ENCODE assay signal across 11 mouse cellular contexts in the genomic region with DNA sequence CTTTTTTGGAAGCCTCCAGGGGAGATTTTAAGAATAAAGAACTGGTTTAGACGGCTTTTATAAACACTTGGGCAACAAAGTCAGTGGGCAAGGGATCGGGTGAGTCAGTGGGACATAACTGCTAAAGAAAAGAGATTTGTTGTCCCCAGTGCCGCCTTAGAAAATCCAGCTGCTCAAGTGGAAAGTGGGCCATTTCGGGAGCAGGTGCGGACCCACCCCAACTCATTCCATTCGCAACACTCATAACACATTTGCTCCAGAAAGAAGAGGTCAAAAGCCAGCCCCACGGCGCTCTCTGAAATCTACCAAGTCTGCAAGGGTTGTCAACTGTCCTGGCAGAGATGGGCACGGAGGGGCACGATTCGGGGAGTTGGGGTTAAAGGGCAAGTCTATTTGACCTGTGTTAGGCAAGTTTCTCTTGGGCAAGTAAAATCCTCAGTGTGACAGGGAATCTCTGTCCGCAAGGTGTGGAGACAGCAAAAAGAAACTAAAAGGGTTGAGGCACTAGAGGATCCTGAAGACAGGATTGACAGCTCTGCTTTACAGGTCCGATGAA. TPM values are rescaled to one million over a fixed set of nuclear protein-coding genes. Genes with fewer than 3 reads are reported as not detected.
DNase-seq lines count a peak whose midpoint lies in the region; ATAC-seq and TF ChIP-seq lines count a peak whose summit lies in the region.
"Had no signal": no experiment of that assay in that cellular context is flagged by ENCODE, and none has a peak within 500 bp of the region (broad histone marks: within the 10 kb centered on the region; RNA-seq: fewer than 3 reads in every experiment).

No protein-coding gene starts in this region.

- peak overlapping the region; percentile 66 for H3K9ac ChIP-seq in heart, postnatal 0 days (replicated peaks; ENCODE audit: low read depth, low read length)
- H3K9ac ChIP-seq in embryonic facial prominence, embryonic 12.5 days: no peak overlapping the region
- H3K9ac ChIP-seq in midbrain, embryonic 16.5 days (ENCODE audit: low read depth, low read length): peak overlapping the region; percentile 88

- no peaks in the 10 kb centered on the region for H3K9me3 ChIP-seq in heart, postnatal 0 days (replicated peaks; ENCODE audit: control insufficient read depth, low read length)
- H3K9me3 ChIP-seq in embryonic facial prominence, embryonic 12.5 days: no peaks in the 10 kb centered on the region
- H3K9me3 ChIP-seq in midbrain, embryonic 16.5 days (replicated peaks; ENCODE audit: control insufficient read depth, low read length, poor library complexity, severe bottlenecking): no peaks in the 10 kb centered on the region
- H3K9me3 ChIP-seq: G1E had no signal

- no peak for DNase-seq in heart, postnatal 0 days (ENCODE audit: low spot score)
- no peak for DNase-seq in heart, adult 8-10 months (ENCODE audit: low spot score)
- peak; percentile 40 for DNase-seq in kidney, adult 9 months
- DNase-seq in ovary, postnatal 10 days (ENCODE audit: low spot score): no peak
- DNase-seq in cerebellum, postnatal 4 days (ENCODE audit: low spot score in 2 of 2): no peak
- DNase-seq: cerebellum, adult 8-10 months; thymus, postnatal 14 days had no signal

- no peak for ATAC-seq in heart, postnatal 0 days (ENCODE audit: insufficient read depth, low read depth)
- no peak for ATAC-seq in embryonic facial prominence, embryonic 12.5 days (ENCODE audit: insufficient number of reproducible peaks, insufficient read depth, low FRiP score, low TSS enrichment)
- no peak; the same call in 1 of the 2 replicates for ATAC-seq in midbrain, embryonic 16.5 days
- ATAC-seq in erythroid progenitor cell, adult 5-6 weeks (replicated peaks; ENCODE audit: low FRiP score, poor library complexity, severe bottlenecking): no peak

- H3K27me3 ChIP-seq in heart, postnatal 0 days (ENCODE audit: control insufficient read depth, insufficient read depth, low read length): peaks cover 6% of the 10 kb centered on the region
- H3K27me3 ChIP-seq in embryonic facial prominence, embryonic 12.5 days: peaks cover 25% of the 10 kb centered on the region
- H3K27me3 ChIP-seq in midbrain, embryonic 16.5 days (ENCODE audit: control insufficient read depth, insufficient read depth, low read depth, low read length): 0 out of 2 replicates have a peak, but pooled peaks cover 4% of the 10 kb centered on the region

- H3K4me2 ChIP-seq in heart, postnatal 0 days (ENCODE audit: low read depth, low read length): peak overlapping the region; percentile 97
- H3K4me2 ChIP-seq in embryonic facial prominence, embryonic 12.5 days (replicated peaks): peak overlapping the region; percentile 92
- H3K4me2 ChIP-seq in midbrain, embryonic 16.5 days (ENCODE audit: low read length): peak overlapping the region; percentile 65

- H3K36me3 ChIP-seq in heart, postnatal 0 days (replicated peaks; ENCODE audit: control insufficient read depth, insufficient read depth, low read length): no peaks in the 10 kb centered on the region
- no peaks in the 10 kb centered on the region for H3K36me3 ChIP-seq in embryonic facial prominence, embryonic 12.5 days
- no peaks in the 10 kb centered on the region for H3K36me3 ChIP-seq in midbrain, embryonic 16.5 days (ENCODE audit: control insufficient read depth, insufficient read depth, low read length)
- H3K36me3 ChIP-seq: G1E had no signal

- 69% methylated on average over 13 of the region's 13 CpGs for WGBS in heart, postnatal 0 days
- 62% methylated on average over 13 of the region's 13 CpGs for WGBS in embryonic facial prominence, embryonic 12.5 days
- 57% methylated on average over 13 of the region's 13 CpGs for WGBS in midbrain, embryonic 16.5 days

- peaks cover 8% of the 10 kb centered on the region for H3K4me1 ChIP-seq in heart, postnatal 0 days (ENCODE audit: control insufficient read depth, insufficient read depth)
- peaks cover 7% of the 10 kb centered on the region for H3K4me1 ChIP-seq in embryonic facial prominence, embryonic 12.5 days
- H3K4me1 ChIP-seq in midbrain, embryonic 16.5 days (ENCODE audit: control insufficient read depth, insufficient read depth, low read length): peaks cover 10% of the 10 kb centered on the region

- TF ChIP-seq CTCF in heart, postnatal 0 days (IDR thresholded peaks at IDR 0.05; ENCODE audit: low read depth): no peak

- TF ChIP-seq EP300 in heart, postnatal 0 days (IDR thresholded peaks at IDR 0.05; ENCODE audit: low read depth): no peak

- H3K4me3 ChIP-seq in heart, postnatal 0 days (ENCODE audit: low read depth, low read length): peak overlapping the region; percentile 63
- H3K4me3 ChIP-seq in embryonic facial prominence, embryonic 12.5 days: peak overlapping the region; percentile 59
- peak overlapping the region; percentile 82 for H3K4me3 ChIP-seq in midbrain, embryonic 16.5 days (ENCODE audit: low read depth, low read length)

- H3K27ac ChIP-seq in heart, postnatal 0 days (ENCODE audit: low read depth): no peak overlapping the region
- no peak overlapping the region for H3K27ac ChIP-seq in embryonic facial prominence, embryonic 12.5 days
- no peak overlapping the region for H3K27ac ChIP-seq in midbrain, embryonic 16.5 days (ENCODE audit: low read length)

RNA-seq across cellular contexts. Expression of a gene that starts 1.1 kb away (rescaled TPM):
- total RNA-seq in heart, postnatal 0 days (2014; rRNA removed; ENCODE audit: low replicate concordance): 20.5 and 30.8 TPM in 2 replicates
- 38.7 and 42.5 TPM in 2 replicates for polyA plus RNA-seq in heart, postnatal 0 days (2015; fragmentation: Nextera tagmentation; extraction: Ambion mirVana)
- total RNA-seq in heart, adult 8-10 months (2022): 10 to 100 TPM; 14.8 to 24.4 (median 22.2) TPM
- polyA plus RNA-seq in embryonic facial prominence, embryonic 12.5 days (2016; fragmentation: Nextera tagmentation; extraction: Ambion mirVana): 5.4 and 5.8 TPM in 2 replicates
- 18.3 and 21.1 TPM in 2 replicates for polyA plus RNA-seq in midbrain, embryonic 16.5 days (2015; fragmentation: Nextera tagmentation; extraction: Ambion mirVana)
- total RNA-seq in erythroid progenitor cell, adult 5-6 weeks (2015; ENCODE audit: low replicate concordance): not detected in 2 replicates
- total RNA-seq in erythroid progenitor cell, adult 5-6 weeks (2017; ENCODE audit: low replicate concordance): 2.3 TPM in 1 of 2 replicates, not detected in the other
- polyA plus RNA-seq: G1E had no signal
